Mouse (Mus musculus): ENCODE results near the gene St8sia6.

- TF ChIP-seq POLR2A (IDR thresholded peaks at IDR 0.05; ENCODE audit: low read depth, low read length) (no peak), CTCF (IDR thresholded peaks at IDR 0.05; ENCODE audit: extremely low read depth, insufficient read depth, insufficient read length, insufficient replicate concordance) (no peak)
Observed at GRCm38 (mm10) chr2:13697514-13697913, 96.3 kb downstream of the St8sia6 start.

Data from spleen, adult 2 months (tissue).